Mouse (Mus musculus) heart, postnatal 0 days (tissue): ENCODE measurements around the gene Gab1.
A peak's percentile ranks its signal among the peaks of the same experiment; 100 is the strongest.

Source experiments
- CTCF ChIP-seq: IDR thresholded peaks from 2 replicates; pipeline ENCODE4 v1.5.1; 2016; ENCODE audit warnings: antibody characterized with exemption, control low read depth, low read depth
- EP300 ChIP-seq: IDR thresholded peaks from 2 replicates; pipeline ENCODE4 v1.6.1; 2016; ENCODE audit warnings: antibody characterized with exemption, low read depth

DNA sequence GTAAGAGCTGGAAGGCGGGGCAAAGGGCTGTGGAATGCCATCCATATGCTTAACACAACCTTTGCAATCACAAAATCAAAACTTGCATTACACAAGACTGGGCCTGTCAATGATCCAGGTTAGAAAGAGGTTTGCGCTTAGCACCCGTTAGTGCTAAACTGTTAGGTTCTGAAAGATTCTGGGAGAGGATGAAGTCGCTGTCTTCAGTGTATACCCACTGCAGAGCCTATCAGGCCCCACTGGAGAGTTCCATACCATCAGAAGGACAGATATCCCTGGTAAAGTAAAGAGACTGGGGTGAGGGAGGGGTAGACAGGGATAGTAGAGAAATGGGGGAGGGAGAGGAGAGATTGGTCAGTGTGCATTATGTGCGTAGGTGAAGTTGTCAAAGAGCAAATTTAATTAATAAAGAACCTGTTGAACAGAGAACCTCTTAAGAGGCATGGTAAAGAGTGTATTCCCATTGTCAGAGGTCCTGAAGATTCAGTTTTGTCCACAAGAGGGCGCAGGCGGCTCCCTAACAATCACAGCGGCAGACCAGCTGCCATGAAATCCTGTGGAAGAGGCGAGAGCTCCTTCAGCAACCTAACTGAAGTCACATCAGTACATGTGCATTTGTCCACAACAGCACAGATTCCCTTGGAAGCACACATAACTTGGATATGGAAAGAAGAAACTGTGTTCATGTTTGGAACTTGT, 127.2 kb downstream of the Gab1 start:
- TF ChIP-seq CTCF = peak; percentile 93
- TF ChIP-seq EP300 = no peak
